Mouse (Mus musculus): ENCODE results near the gene Gpat2.

The Gpat2 gene

DNA sequence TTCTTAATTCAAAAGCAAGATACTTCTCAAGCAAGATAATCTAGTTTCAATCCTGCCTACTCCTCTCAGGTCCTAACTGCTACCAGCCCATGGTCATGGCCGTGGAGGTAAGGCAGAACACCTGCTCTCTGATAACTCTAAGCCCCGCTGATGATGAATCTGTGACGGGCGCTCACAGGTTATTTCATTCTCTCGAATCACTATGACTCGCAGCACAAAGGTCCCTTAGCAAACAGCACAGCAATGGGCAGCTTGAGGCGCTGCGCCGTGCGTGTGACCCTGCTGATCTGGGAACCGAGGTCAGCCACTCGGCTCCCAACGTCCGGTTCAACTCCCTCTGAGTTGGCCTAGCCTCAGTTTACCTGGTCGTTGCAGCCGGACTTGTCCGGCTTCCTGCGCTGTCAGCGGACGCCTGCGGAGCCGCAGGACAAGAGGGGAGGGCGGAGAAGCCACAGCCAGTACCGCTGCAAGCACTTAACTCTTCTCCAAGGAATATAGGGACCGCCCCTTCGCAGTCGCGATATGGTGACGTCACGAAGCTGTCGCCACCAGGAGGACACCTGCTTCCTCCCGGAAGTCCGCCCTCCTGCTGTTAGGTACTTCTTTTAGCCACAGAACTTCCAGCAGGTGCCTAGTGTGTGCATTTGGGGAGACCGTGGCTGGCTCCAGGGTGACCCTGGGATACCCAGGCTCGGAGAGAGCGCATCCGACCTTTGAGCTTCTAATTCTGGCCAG is 19.2 kb downstream of the Gpat2 start, which contains the start of gene Fahd2a:
TSS of gene Fahd2a (minus strand) at position 511 of the 735 bp plus-strand sequence.
- DNase-seq: peak; percentile 93

DNA sequence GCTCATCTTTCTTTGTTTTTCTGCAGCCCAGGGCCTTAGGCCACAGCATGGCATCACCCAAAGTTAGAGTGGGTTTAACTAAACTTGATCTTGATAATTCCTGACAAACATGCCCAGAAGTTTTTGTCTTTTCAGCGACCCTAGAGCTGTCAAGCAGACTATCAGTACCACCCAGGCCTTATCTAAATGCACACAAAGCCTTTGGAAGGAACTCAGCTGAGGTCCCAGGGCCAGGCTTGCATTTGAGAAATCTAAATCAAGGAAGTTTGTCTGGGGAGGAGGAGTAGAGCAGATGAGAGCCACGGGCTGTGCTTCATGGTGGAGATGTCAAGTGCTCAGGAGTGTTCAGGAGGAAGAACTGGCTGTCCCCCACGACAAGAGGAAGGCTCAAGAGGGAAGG is 21.8 kb downstream of the Gpat2 start:
- DNase-seq: no peak

DNA sequence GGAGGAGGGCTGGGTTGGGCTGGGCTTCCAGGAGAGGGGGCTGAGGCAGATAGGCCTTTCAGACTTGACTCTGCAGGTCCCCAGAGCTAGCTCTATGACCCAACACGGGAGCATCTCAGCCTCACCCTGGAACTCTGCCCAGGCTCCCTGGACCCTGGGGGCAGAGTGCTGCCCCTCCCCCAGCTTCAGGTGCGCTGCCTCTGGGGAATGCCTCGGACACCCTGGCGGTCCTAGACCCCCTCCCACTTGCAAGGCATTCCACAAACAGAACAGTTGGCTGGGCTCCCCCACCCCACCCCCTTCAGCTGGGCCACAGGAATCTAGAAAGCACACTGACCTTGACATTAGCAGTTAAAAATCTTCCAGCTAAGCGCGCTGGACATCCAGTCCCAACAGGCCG is 24.7 kb downstream of the Gpat2 start:
- no peak for DNase-seq

- no peak for DNase-seq
Measured at GRCm38 (mm10) chr2:127451748-127452147, 26.7 kb downstream of the Gpat2 start.

GRCm38 (mm10) chr2:127453141-127453540 is 28.1 kb downstream of the Gpat2 start:
- no peak for DNase-seq

- DNase-seq: peak; percentile 85
Measured at GRCm38 (mm10) chr2:127453764-127454163, 28.8 kb downstream of the Gpat2 start.

- DNase-seq: no peak
Measured at GRCm38 (mm10) chr2:127459341-127459740, 34.3 kb downstream of the Gpat2 start.

GRCm38 (mm10) chr2:127461351-127461750 is 36.4 kb downstream of the Gpat2 start:
- DNase-seq: no peak

DNA sequence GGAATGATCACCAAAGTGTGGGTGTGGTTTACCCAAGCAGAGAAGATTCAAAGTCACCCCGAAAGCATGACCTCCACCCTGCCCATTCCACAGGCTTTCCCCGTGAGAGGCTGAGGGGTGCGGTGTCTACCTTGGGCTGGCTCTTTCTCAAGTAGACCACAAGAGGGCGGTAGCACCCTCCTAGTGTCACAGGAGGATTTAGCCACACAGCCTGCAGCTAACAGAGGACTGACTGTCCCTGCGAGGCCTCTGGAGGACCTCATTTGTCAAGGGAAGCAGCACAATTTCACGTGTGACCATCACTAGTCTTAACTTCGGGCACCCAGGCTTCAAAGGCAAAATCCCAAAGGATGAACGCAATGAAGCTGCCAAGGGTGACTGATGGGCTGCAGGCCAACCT is 37.3 kb downstream of the Gpat2 start:
- peak; percentile 81 for DNase-seq

- no peak for DNase-seq
Measured at GRCm38 (mm10) chr2:127470183-127470582, 45.2 kb downstream of the Gpat2 start.

DNA sequence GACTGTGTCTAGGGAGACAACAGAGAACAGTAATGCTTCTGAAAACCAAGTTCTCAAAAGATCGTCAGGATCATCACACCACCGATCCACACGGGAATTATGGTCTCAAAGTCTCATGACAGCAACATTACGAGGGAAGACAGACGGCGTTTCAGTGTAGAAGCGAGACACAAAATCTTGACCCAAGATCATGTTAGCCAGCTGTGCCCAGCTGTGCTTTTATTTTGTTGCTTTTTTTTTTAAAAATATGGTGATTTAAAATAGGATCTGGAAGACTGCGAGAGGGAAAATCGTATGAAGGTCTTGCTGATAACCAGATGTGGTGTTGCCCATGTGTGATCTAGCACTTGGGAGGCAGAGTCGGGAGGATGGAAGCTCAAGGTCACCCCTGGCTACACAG is 45.7 kb downstream of the Gpat2 start:
- no peak for DNase-seq

DNA sequence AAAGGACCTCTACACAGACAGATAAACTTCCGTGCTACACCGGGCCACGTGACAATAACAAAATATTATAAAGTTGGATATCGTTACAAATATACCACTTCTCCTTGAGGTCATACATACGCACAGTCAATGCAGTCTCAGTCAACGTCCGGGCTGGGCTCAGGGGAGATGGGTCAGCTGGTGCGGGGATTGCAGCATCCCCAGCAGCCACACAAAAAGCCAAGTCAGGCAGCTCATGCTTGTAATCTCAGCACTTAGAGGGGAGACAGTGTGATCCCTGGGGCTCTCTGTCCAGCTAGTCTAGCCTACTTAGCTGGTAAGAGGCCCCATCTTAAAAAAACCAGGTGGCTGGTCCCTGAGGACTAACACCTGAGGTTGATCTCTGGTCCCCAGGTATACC is 46.3 kb downstream of the Gpat2 start:
- DNase-seq: no peak

DNA sequence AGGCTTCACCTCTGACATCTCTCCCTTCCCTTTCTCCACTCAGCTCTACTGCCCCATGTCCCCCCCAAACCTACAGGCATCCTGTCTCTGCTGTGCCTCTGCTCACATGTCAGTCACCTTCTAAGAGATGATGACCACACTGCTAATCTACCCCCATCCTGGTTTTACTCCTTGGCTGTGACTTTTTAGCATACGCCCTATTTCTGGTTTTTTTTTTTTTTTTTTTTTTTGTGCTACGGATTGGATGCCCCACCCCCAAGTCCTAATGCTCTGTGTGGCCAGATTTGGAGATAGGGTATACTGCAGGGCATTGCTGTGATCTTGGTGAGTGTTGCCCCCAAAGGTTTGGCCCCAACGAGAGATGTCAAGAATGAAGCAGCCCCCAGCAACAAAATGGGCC is 47.3 kb downstream of the Gpat2 start:
- no peak for DNase-seq

DNA sequence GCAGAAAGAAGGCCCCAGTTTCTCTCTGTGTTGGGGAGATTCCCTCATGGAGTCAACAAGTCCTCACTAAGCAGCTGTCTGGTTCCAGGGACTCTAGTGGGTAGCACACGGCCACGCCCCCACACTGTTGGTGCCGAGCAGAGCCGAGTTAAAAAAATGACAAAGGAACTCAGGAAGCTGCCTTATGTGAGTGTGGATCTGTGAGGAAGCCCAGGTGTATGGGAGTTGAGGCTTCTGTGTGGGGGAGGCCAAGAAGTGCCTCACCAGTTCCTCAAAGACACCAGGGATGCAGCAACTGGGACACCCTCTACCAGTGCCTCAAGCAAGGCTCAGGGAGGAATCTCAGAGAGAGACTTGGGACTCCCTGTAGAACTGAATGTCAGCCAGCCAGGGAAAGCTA is 54.2 kb downstream of the Gpat2 start:
- DNase-seq: no peak

GRCm38 (mm10) chr2:127479763-127480162 is 54.8 kb downstream of the Gpat2 start:
- DNase-seq: no peak

- no peak for DNase-seq
Measured at GRCm38 (mm10) chr2:127481841-127482532, 57.0 kb downstream of the Gpat2 start.

GRCm38 (mm10) chr2:127482533-127482911 is 57.5 kb downstream of the Gpat2 start:
- peak; percentile 53 for DNase-seq

GRCm38 (mm10) chr2:127483001-127483400 is 58.0 kb downstream of the Gpat2 start:
- peak; percentile 20 for DNase-seq

DNA sequence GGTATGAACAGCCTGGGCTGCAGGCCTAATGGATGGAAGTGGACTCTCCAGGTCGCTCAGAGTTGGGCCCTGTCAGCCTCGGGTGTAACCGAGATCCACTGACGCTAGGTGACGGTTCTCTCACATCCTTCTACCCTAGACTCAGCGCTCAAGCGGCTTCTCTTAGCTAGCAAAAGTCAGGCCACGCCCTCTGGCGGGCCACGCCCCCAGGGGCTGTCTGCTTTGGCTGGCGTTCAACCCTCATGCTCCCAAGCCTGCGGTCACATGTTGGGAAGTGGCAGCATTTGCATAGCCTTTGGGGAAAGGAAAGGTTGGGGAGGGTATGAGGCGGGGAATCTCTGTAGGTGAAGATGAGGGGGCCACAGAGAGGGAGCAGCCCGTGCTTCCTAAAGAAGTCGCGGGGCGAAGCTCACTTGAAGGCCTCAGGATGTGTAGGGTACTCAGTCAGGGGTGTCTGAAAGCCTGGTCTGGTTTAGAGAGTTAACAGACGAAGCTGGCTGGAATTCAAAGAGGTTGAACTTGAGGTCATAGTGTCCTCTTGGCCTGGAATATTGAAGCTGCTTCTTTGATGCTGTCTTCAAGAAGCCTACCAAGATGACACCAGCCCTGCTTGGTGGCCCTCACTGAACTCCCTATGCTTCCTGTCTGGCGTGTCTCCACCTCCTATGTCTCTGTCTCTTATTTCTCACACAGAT is 59.6 kb downstream of the Gpat2 start:
- peak; percentile 81 for DNase-seq

Data from retina, postnatal 1 day (tissue).